Mouse (Mus musculus): ENCODE measurements around the gene Uqcc3. TPM values are rescaled to one million over a fixed set of nuclear protein-coding genes. Genes with fewer than 3 reads are reported as not detected.

The Uqcc3 gene
- polyA plus RNA-seq, 1 experiment from 2014 or later, result 69.1 TPM

GRCm38 (mm10) chr19:8892829-8893766, 12.4 kb upstream of the Uqcc3 start, which contains the start of gene Ints5:
TSS of gene Ints5 (plus strand) at chr19:8893005.
- Histone ChIP-seq H3K4me2 (peak within 1 kb of the TSS; percentile 79), H3K4me1 (peaks cover 37% of the 10 kb centered on the region), H3K36me3 (peaks cover 30% of the 10 kb centered on the region), H3K27me3 (no peaks in the 10 kb centered on the region), H3K27ac (peak within 1 kb of the TSS; percentile 90), H3K4me3 (peak within 1 kb of the TSS; percentile 79), H3K9ac (peak within 1 kb of the TSS; percentile 84), H3K9me3 (no peaks in the 10 kb centered on the region)
- ATAC-seq (ENCODE audit: insufficient number of reproducible peaks, low FRiP score, low TSS enrichment, low read depth), result peak; percentile 30; the same call in 1 of the 2 replicates
- 2% methylated on average over 54 of the region's 54 CpGs for WGBS

- Histone ChIP-seq H3K9ac (peak within 1 kb of the TSS; percentile 89), H3K36me3 (peaks cover 9% of the 10 kb centered on the region), H3K4me1 (peaks cover 20% of the 10 kb centered on the region), H3K4me3 (peak within 1 kb of the TSS; percentile 64), H3K27me3 (no peaks in the 10 kb centered on the region), H3K9me3 (no peaks in the 10 kb centered on the region), H3K27ac (peak within 1 kb of the TSS; percentile 92), H3K4me2 (peak within 1 kb of the TSS; percentile 67)
- ATAC-seq (ENCODE audit: insufficient number of reproducible peaks, low FRiP score, low TSS enrichment, low read depth), result peak; percentile 92
- WGBS, result under 1% methylated on average over 58 of the region's 58 CpGs
Observed at GRCm38 (mm10) chr19:8888511-8889385, 8.0 kb upstream of the Uqcc3 start, which contains the start of the genes 1810009A15Rik and Gm49416. TSS of gene 1810009A15Rik (plus strand) at chr19:8888853. TSS of gene Gm49416 (plus strand) at chr19:8888926.

- 14% methylated on average over 19 of the region's 19 CpGs for WGBS
- peak overlapping the region; percentile 67 for H3K4me2 ChIP-seq
- H3K27ac ChIP-seq, result peak overlapping the region; percentile 92
- H3K36me3 ChIP-seq, result peaks cover 9% of the 10 kb centered on the region
- no peaks in the 10 kb centered on the region for H3K27me3 ChIP-seq
- ATAC-seq (ENCODE audit: insufficient number of reproducible peaks, low FRiP score, low TSS enrichment, low read depth), result no peak
- H3K4me1 ChIP-seq, result peaks cover 16% of the 10 kb centered on the region
- peak overlapping the region; percentile 64 for H3K4me3 ChIP-seq
- peak overlapping the region; percentile 89 for H3K9ac ChIP-seq
- H3K9me3 ChIP-seq, result no peaks in the 10 kb centered on the region
Observed at GRCm38 (mm10) chr19:8887585-8888463, 7.1 kb upstream of the Uqcc3 start.

GRCm38 (mm10) chr19:8886916-8887584, 6.3 kb upstream of the Uqcc3 start:
- peak overlapping the region; percentile 67; the same call in 1 of the 2 replicates for H3K4me2 ChIP-seq
- no peak for ATAC-seq (ENCODE audit: insufficient number of reproducible peaks, low FRiP score, low TSS enrichment, low read depth)

DNA sequence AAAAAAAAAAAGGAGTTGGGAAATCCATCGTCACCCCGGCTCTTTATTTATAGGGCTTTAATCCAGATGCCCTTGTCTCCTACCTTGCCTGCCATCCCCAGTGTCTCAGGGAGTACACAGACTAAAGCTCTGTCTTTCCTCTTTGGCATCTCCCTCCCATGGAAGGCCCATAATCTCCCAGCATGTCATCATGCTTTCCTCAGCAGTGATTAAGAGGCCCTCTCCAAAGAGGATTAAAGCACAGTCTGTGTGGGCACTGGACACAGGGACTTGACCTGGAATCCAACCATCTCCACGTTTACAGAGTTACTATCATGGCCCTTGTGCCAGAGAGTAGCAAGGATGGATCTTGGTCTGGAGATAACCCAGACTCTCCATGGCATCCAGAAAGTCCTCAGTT, 2.9 kb upstream of the Uqcc3 start, which contains the start of the genes Lbhd1 and Gm49403:
Gene Lbhd1, plus strand, starts transcription at position 117 of the 400 bp plus-strand sequence.
Gene Gm49403, plus strand, starts transcription at position 315 of the 400 bp plus-strand sequence.
- H3K36me3 ChIP-seq, result 0 out of 2 replicates have a peak, but pooled peaks cover 2% of the 10 kb centered on the region
- peaks cover 17% of the 10 kb centered on the region for H3K4me1 ChIP-seq
- H3K27ac ChIP-seq, result no peak within 1 kb of the TSS
- no peak within 1 kb of the TSS for H3K4me2 ChIP-seq
- H3K9ac ChIP-seq, result no peak within 1 kb of the TSS
- no peak within 1 kb of the TSS for H3K4me3 ChIP-seq
- no peak for ATAC-seq (ENCODE audit: insufficient number of reproducible peaks, low FRiP score, low TSS enrichment, low read depth)
- WGBS, result 73% methylated on average over 3 of the region's 3 CpGs
- no peaks in the 10 kb centered on the region for H3K27me3 ChIP-seq
- no peaks in the 10 kb centered on the region for H3K9me3 ChIP-seq

More at GRCm38 (mm10) chr19:8886916-8887584, 6.3 kb upstream of the Uqcc3 start:
- Histone ChIP-seq H3K27me3 (no peaks in the 10 kb centered on the region), H3K4me3 (peak overlapping the region; percentile 64), H3K4me1 (peaks cover 14% of the 10 kb centered on the region), H3K36me3 (peaks cover 9% of the 10 kb centered on the region), H3K9ac (no peak overlapping the region), H3K9me3 (no peaks in the 10 kb centered on the region), H3K27ac (peak overlapping the region; percentile 92)
- 55% methylated on average over 1 of the region's 1 CpGs for WGBS

GRCm38 (mm10) chr19:8881034-8881392, 290 bp upstream of the Uqcc3 start:
- ATAC-seq (ENCODE audit: insufficient number of reproducible peaks, low FRiP score, low TSS enrichment, low read depth), result no peak
- Histone ChIP-seq H3K36me3 (peaks cover 23% of the 10 kb centered on the region), H3K4me2 (peak overlapping the region; percentile 65), H3K4me3 (peak overlapping the region; percentile 71), H3K4me1 (peaks cover 10% of the 10 kb centered on the region; the same call in 1 of the 2 replicates), H3K9ac (peak overlapping the region; percentile 79; the same call in 1 of the 2 replicates), H3K9me3 (no peaks in the 10 kb centered on the region), H3K27me3 (no peaks in the 10 kb centered on the region), H3K27ac (peak overlapping the region; percentile 88)
- WGBS, result 15% methylated on average over 3 of the region's 3 CpGs

GRCm38 (mm10) chr19:8875031-8875430, 5.7 kb downstream of the Uqcc3 start:
- Histone ChIP-seq H3K27ac (no peak overlapping the region), H3K4me3 (no peak overlapping the region), H3K4me1 (peaks cover 18% of the 10 kb centered on the region), H3K9me3 (no peaks in the 10 kb centered on the region), H3K9ac (no peak overlapping the region), H3K4me2 (no peak overlapping the region), H3K27me3 (no peaks in the 10 kb centered on the region), H3K36me3 (peaks cover 52% of the 10 kb centered on the region)
- no peak for ATAC-seq (ENCODE audit: insufficient number of reproducible peaks, low FRiP score, low TSS enrichment, low read depth)
- WGBS, result 91% methylated on average over 7 of the region's 7 CpGs

- 71% methylated on average over 10 of the region's 10 CpGs for WGBS
- no peak for ATAC-seq (ENCODE audit: insufficient number of reproducible peaks, low FRiP score, low TSS enrichment, low read depth)
- no peaks in the 10 kb centered on the region for H3K9me3 ChIP-seq
- peaks cover 40% of the 10 kb centered on the region for H3K36me3 ChIP-seq
- peak overlapping the region; percentile 83 for H3K4me2 ChIP-seq
- H3K4me3 ChIP-seq, result peak overlapping the region; percentile 99
- H3K27ac ChIP-seq, result 0 out of 2 replicates have a peak overlapping the region, but pooled peaks have one; percentile 5
- peak overlapping the region; percentile 97 for H3K9ac ChIP-seq
- peaks cover 10% of the 10 kb centered on the region for H3K4me1 ChIP-seq
- H3K27me3 ChIP-seq, result no peaks in the 10 kb centered on the region
Observed at GRCm38 (mm10) chr19:8872266-8872840, 8.4 kb downstream of the Uqcc3 start.

GRCm38 (mm10) chr19:8871267-8872186, 9.2 kb downstream of the Uqcc3 start, which contains the start of gene Ubxn1:
TSS of gene Ubxn1 (plus strand) at chr19:8871496.
- Histone ChIP-seq H3K27ac (peak within 1 kb of the TSS; percentile 85), H3K4me1 (peaks cover 10% of the 10 kb centered on the region), H3K9me3 (no peaks in the 10 kb centered on the region), H3K4me2 (peak within 1 kb of the TSS; percentile 83), H3K36me3 (peaks cover 34% of the 10 kb centered on the region), H3K4me3 (peak within 1 kb of the TSS; percentile 99), H3K27me3 (no peaks in the 10 kb centered on the region), H3K9ac (peak within 1 kb of the TSS; percentile 97)
- peak; percentile 96 for ATAC-seq (ENCODE audit: insufficient number of reproducible peaks, low FRiP score, low TSS enrichment, low read depth)
- under 1% methylated on average over 59 of the region's 59 CpGs for WGBS

Measured in limb, embryonic 15.5 days (tissue).